Mouse (Mus musculus): ENCODE results near the gene Acer3. TPM values are rescaled to one million over a fixed set of nuclear protein-coding genes. Genes with fewer than 3 reads are reported as not detected.

The Acer3 gene
- polyA plus RNA-seq, 1 experiment from 2014 or later: 20.7 TPM

DNA sequence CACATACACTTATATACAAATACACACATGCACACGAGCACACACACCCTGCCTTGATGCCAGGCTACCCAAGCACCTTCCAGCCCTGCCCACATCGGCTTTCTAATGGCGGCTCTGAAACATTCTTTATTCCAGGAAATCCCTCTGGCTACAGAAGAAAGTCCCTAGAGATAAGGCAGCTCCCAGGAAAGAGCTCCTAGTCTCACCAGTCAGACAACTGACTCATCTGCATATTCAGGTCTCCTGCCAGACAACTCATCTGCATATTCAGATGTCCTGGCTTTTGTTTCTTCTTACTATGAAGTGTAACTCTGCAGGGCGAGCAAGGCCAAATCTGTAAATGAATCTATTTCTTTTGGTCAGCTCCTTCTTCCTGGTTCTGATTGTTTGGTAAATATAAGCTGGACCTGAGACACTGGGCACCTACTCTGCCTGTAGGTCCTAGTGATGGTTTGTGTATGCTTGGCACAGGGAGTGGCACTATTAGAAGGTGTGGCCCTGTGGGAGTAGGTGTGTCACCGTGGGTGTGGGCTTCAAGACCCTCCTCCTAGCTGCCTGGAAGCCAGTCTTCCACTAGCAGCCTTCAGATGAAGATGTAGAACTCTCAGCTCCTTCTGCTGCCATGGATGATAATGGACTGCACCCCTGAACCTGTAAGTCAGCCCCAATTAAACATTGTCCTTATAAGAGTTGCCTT, 163.2 kb downstream of the Acer3 start:
- H3K4me1 ChIP-seq (replicated peaks): peaks cover 57% of the 10 kb centered on the region
- H3K27ac ChIP-seq (replicated peaks): no peak overlapping the region
- WGBS: 47% methylated on average over 5 of the region's 5 CpGs
- ATAC-seq (ENCODE audit: low read depth): no peak
- H3K9me3 ChIP-seq: no peaks in the 10 kb centered on the region
- H3K4me3 ChIP-seq: no peak overlapping the region
- no peak overlapping the region for H3K4me2 ChIP-seq
- H3K27me3 ChIP-seq: no peaks in the 10 kb centered on the region
- peaks cover 7% of the 10 kb centered on the region; the same call in 1 of the 2 replicates for H3K36me3 ChIP-seq
- peak overlapping the region; percentile 38; the same call in 1 of the 2 replicates for H3K9ac ChIP-seq

Other genes with a start within 250 kb of the Acer3 start
- gene Myo7a, start 201.7 kb downstream of the Acer3 start, polyA plus RNA-seq (2015; fragmentation: Nextera tagmentation; extraction: Ambion mirVana): 13.4 and 14.6 TPM in 2 replicates
- 0.45 and 0.60 TPM in 2 replicates for gene Omp, start 175.7 kb downstream of the Acer3 start, polyA plus RNA-seq (2015; fragmentation: Nextera tagmentation; extraction: Ambion mirVana)
- 18.4 and 20.8 TPM in 2 replicates for gene Capn5, start 142.9 kb downstream of the Acer3 start, polyA plus RNA-seq (2015; fragmentation: Nextera tagmentation; extraction: Ambion mirVana)
- gene B3gnt6, start 121.7 kb downstream of the Acer3 start, polyA plus RNA-seq (2015; fragmentation: Nextera tagmentation; extraction: Ambion mirVana): 0.24 and 0.36 TPM in 2 replicates
- 6.9 and 8.1 TPM in 2 replicates for gene Tsku, start 40.1 kb upstream of the Acer3 start, polyA plus RNA-seq (2015; fragmentation: Nextera tagmentation; extraction: Ambion mirVana)
- 0.43 TPM in 1 of 2 replicates, not detected in the other for gene Gucy2d, start 119.2 kb upstream of the Acer3 start, polyA plus RNA-seq (2015; fragmentation: Nextera tagmentation; extraction: Ambion mirVana)
- gene Lrrc32, start 168.1 kb upstream of the Acer3 start, polyA plus RNA-seq (2015; fragmentation: Nextera tagmentation; extraction: Ambion mirVana): 4.6 and 4.9 TPM in 2 replicates

Measured in neural tube, embryonic 13.5 days (tissue).